Mouse (Mus musculus): Measurements from ENCODE around the gene Zfp978. TPM values are rescaled to one million over a fixed set of nuclear protein-coding genes. Genes with fewer than 3 reads are reported as not detected.

Gene Zfp978
- polyA plus RNA-seq, 1 experiment from 2014 or later, result 0.26 TPM

Other genes with a start within 250 kb of the Zfp978 start
- 6.8 and 8.6 TPM in 2 replicates for gene Zfp991, start 229.3 kb upstream of the Zfp978 start, polyA plus RNA-seq (2016; fragmentation: Nextera tagmentation; extraction: Ambion mirVana)
- 0.19 and 0.20 TPM in 2 replicates for gene Zfp988, start 55.6 kb upstream of the Zfp978 start, polyA plus RNA-seq (2016; fragmentation: Nextera tagmentation; extraction: Ambion mirVana)
- gene Zfp982, start 131.1 kb downstream of the Zfp978 start, polyA plus RNA-seq (2016; fragmentation: Nextera tagmentation; extraction: Ambion mirVana), result 5.2 and 5.7 TPM in 2 replicates
- gene Gm16503, start 178.9 kb downstream of the Zfp978 start, polyA plus RNA-seq (2016; fragmentation: Nextera tagmentation; extraction: Ambion mirVana), result 0.14 and 0.20 TPM in 2 replicates
- gene Zfp985, start 192.0 kb downstream of the Zfp978 start, polyA plus RNA-seq (2016; fragmentation: Nextera tagmentation; extraction: Ambion mirVana), result 0.21 and 0.29 TPM in 2 replicates